Mouse (Mus musculus): ENCODE results near the gene Fahd2a.

GRCm38 (mm10) chr2:127453141-127453540 lies 8.8 kb upstream of the Fahd2a start:
- TF ChIP-seq CTCF (IDR thresholded peaks at IDR 0.05; ENCODE audit: low read depth) (no peak), EP300 (IDR thresholded peaks at IDR 0.05; ENCODE audit: low read depth) (no peak)
